Mouse (Mus musculus): Measurements from ENCODE around the gene Usp18.

Gene Usp18

GRCm38 (mm10) chr6:121224993-121225392 is 20.7 kb upstream of the Usp18 start:
- DNase-seq (ENCODE audit: low read depth, low spot score): no peak

- DNase-seq (ENCODE audit: low read depth, low spot score): no peak
Measured at GRCm38 (mm10) chr6:121226043-121226442, 19.7 kb upstream of the Usp18 start.

DNA sequence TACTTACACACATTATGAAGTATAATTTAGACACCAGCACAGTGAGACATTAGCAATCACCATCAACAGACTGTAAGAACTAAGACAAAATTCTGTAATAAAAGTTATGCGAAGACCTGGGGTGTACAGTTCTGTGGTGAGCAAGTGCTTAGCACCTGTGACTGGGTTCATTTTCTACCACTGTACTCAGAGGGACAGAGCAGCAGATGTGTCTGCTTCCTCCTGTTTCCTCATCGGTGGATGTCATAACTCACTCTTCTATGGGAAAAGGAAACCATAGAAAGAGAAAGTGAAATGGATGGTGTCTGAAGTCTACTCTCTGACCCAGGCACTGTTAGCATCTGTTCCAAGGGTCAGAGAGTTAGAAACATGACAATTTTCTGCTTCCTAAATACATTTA is 19.0 kb upstream of the Usp18 start:
- DNase-seq (ENCODE audit: low read depth, low spot score): no peak

DNA sequence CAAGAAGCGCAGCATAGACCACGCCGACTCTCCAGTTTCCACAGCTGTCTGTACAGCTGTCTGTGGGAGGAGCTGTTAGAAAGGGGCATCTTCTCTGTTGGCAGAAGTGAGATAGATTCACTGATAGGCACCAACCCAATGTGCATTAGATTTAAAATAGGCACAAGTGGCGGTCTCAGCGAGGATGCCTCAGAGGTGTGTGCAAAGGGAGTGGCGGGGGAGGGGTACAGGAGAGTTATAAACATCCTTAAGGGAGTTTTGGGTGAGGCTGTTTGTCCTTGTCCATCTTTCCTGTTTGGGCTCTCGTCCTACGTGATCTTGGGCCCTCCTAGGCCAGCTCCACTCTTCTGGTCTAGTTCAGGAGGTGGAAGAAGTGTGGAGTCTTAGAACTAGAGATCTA is 17.3 kb upstream of the Usp18 start:
- no peak for DNase-seq (ENCODE audit: low read depth, low spot score)

- no peak for DNase-seq (ENCODE audit: low read depth, low spot score)
Measured at GRCm38 (mm10) chr6:121232652-121233051, 13.1 kb upstream of the Usp18 start.

- no peak for DNase-seq (ENCODE audit: low read depth, low spot score)
Measured at GRCm38 (mm10) chr6:121236386-121236785, 9.3 kb upstream of the Usp18 start.

GRCm38 (mm10) chr6:121238209-121238608 is 7.5 kb upstream of the Usp18 start:
- DNase-seq (ENCODE audit: low read depth, low spot score): no peak

DNA sequence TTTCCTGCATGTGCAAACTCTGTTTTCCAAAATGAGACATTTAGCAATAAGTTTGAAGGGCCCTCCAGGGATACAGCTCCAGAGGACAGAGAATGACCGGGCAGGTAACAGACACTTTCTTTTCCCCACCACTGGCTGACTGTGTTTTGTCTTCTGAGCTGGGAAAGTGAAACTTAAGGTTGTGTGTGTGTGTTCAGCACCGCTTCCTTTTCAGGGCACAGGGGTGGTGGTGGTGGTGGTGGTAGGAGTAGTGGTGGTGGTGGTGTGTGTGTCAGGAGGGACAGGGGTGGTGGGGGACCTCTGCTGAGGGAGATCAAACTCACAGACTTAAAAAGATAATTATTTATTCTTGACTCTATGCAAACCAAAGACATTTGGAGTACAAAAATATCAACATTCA is 3.9 kb upstream of the Usp18 start:
- no peak for DNase-seq (ENCODE audit: low read depth, low spot score)

- DNase-seq (ENCODE audit: low read depth, low spot score): no peak
Measured at GRCm38 (mm10) chr6:121243161-121243560, 2.5 kb upstream of the Usp18 start.

DNA sequence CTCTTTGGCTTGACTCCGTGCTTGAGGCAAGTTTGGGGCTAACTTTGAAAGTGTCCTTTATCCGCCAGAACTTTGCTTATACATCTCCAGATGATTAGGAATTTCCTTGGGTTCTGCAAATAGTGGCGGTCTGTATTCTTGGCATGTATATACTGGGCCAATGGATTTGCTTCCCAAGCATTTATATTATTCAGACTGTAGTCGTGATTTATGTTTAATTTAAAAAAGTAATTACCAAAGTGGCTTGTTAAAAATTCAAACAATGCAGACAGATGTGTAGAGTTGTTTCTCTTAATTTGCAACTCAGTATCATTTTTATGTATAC is 293 bp downstream of the Usp18 start:
- DNase-seq (ENCODE audit: low read depth, low spot score): no peak

DNA sequence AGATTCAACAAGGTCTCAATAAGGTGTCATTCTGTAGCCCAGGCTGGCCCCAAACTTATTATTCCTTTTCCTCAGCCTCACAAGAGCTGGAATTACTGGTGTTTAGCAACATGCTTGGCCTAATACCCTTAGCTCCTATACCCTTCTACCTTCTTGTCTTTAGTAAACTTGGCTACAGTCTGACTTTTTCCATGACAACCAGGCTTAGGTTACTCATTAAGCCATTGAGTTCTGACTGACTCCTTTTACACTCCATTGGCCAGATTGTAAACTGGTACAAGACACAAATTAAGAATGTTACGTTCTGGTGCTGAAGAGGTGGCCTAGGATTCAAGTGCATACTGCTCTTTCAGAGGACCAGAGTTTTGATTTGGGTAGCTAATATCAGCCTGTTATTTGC is 4.7 kb downstream of the Usp18 start:
- DNase-seq (ENCODE audit: low read depth, low spot score): no peak

DNA sequence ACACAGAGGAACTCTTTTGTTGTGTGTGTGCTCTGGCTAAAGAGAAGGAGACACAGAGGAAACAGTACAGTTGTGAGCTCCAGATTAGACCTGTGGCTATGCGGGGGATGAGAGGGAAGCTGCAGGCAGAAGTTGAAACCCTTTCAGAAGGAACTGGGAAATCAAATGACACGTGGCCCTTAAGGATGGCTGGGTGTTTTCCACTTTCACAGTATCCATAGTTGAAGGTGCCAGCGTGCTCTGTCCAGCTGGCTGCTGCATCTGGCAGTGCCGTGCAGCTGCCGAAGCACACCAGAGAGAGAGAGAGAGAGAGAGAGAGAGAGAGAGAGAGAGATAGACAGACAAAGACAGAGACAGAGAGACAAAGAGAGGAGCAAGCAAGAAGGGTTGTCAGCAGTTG is 5.5 kb downstream of the Usp18 start:
- no peak for DNase-seq (ENCODE audit: low read depth, low spot score)

GRCm38 (mm10) chr6:121260548-121260947 is 14.8 kb downstream of the Usp18 start:
- no peak for DNase-seq (ENCODE audit: low read depth, low spot score)

DNA sequence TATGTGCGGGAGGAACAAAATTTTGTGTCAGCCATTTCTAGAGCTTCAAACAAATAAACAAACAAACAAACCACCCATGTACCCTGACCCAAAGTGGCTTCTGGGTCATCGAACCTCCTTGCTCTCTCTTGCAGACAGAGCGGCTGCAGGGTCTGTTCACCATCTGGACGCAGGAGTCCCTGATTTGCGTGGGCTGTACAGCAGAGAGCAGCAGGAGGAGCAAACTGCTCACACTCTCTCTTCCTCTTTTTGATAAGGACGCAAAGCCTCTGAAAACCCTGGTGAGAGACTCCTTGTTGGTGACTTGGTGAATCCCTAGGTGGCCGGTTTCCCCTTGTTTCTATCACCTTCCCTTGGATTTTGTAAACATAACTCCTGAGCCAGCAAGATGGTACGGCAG is 15.5 kb downstream of the Usp18 start:
- DNase-seq (ENCODE audit: low read depth, low spot score): no peak

DNA sequence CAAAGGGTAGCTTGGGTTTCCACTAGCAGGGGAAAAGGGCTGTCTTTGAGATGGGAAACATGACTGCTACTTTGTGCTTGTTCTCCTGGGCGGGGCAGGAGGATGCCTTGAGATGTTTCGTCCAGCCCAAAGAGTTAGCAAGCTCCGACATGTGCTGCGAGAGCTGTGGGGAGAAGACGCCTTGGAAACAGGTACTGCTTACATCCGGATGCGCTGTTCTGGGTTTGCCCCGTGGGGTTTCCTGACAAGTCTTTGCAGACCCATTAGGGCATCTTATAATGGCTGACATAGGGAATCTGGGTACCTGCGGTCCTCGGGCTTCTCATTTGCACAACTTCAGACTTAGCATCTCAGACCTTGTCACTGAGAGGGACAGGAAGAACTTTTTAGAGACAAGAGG is 16.3 kb downstream of the Usp18 start:
- DNase-seq (ENCODE audit: low read depth, low spot score): no peak

DNA sequence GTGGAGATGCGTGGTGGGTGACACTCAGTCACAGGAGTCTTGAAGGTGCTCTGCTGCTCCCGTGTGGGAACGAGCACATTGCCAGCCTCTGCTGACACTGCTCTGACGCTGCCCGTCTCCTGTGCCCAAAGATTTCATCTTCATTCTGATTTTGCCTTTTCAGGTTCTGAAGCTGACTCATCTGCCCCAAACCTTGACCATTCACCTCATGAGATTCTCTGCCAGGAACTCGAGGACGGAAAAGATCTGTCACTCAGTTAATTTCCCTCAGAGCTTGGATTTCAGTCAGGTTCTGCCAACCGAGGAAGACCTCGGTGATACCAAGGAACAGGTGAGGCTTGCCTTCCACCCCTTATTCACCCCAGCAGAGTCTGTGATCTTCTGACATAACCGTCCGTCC is 16.8 kb downstream of the Usp18 start:
- DNase-seq (ENCODE audit: low read depth, low spot score): no peak

DNA sequence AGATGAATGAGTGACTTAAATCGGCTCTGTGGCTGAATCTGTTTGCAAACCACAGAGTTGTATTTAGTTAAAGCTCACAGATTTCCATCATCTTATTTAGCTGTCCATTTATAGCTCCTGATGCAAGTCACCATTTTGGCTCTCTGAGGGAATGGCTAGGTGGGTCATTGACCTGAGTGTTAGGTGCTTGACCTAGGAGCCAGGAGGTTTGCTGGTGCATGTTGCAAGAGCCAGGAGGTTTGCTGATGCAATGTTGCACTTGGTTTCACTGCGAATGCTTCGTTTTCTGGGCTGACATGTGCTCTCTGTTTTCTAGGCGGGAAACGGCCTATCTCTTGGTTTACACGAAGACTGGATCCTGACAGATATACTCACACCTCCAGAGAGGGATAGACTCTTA is 24.4 kb downstream of the Usp18 start:
- DNase-seq (ENCODE audit: low read depth, low spot score): no peak

DNA sequence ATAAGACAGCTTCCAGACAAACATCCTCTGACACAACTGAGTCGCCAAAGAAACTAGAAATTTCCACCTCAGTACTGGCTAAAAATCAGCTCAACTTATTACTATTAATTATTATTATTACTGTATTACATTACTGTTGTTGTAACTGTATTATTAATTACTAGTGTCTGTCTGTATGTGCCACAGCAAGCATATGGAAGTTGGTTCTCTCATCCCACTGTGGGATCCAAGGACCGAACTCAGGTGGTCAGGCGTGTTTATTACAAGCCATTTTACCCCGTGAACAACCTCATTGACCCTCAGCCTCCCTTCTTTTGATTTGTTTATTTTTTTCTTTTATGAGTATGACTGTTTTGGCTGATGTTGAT is 26.0 kb downstream of the Usp18 start:
- DNase-seq (ENCODE audit: low read depth, low spot score): no peak

DNA sequence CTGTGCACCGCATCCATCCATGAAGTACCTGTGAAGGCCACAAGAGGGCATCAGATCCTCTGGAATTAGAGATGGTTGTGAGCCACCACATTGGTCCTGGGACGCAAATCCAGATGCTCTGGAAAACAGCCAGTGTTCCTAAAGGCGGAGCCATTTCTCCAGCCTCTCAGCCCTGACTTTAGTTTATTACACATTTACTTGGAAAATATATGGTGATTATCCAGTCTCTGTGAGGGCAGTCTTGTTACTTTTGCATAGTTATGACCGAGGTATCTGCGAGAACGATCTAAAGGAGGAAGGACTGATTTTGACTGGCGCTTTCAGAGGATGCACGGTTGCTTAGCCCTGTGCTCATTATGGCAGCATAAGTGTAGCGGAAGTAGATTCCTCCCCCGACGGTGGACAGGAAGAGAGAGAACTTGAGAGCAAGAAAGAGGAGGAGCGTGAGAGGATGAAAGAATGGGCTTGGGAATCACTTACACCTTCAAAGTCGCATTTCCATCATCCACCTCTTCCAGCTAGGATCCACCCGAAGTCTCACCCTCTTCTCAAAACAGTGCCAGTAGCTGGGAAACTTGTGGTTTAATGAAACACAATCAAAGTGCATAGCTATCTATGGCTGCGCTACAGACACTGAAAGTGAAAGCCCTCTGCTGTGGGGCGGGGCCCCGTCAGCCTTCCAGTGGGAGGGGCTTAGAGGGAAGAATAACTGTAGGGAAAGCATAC is 26.5 kb downstream of the Usp18 start:
- peak; percentile 63 for DNase-seq (ENCODE audit: low read depth, low spot score)

- DNase-seq (ENCODE audit: low read depth, low spot score): no peak
Measured at GRCm38 (mm10) chr6:121274356-121274755, 28.6 kb downstream of the Usp18 start.

- no peak for DNase-seq (ENCODE audit: low read depth, low spot score)
Measured at GRCm38 (mm10) chr6:121284132-121284531, 38.4 kb downstream of the Usp18 start.

- DNase-seq (ENCODE audit: low read depth, low spot score): no peak
Measured at GRCm38 (mm10) chr6:121299317-121299716, 53.6 kb downstream of the Usp18 start.

- no peak for DNase-seq (ENCODE audit: low read depth, low spot score)
Measured at GRCm38 (mm10) chr6:121299954-121300353, 54.2 kb downstream of the Usp18 start, which contains the start of gene Slc6a13. TSS of gene Slc6a13 (plus strand) at chr6:121300227.

- no peak for DNase-seq (ENCODE audit: low read depth, low spot score)
Measured at GRCm38 (mm10) chr6:121300504-121300903, 54.8 kb downstream of the Usp18 start.

All from WW6 (cell line).